Mouse (Mus musculus) embryonic facial prominence, embryonic 14.5 days (tissue): ENCODE measurements at regions not wholly inside any gene's neighbourhood (a gene's known extent, or its start where the extent isn't known, plus 50 kb on each side); places are given as distances from the start of the nearest gene placed in this dataset.
"Not testable (repeated sequence)": the region's sequence is repeated elsewhere in the genome, so short reads cannot be mapped to it uniquely, and the experiment has no call there.

Experiments
- ATAC-seq: fragments of 200-750 bp; cut with Nextera tagmentation; 2 replicates; pipeline ENCODE4 v1.8.0; 2017; ENCODE audit warnings: low read depth, moderate number of reproducible peaks, moderate TSS enrichment
- DNase-seq: peaks from one replicate; pipeline ENCODE4 v3.0.0-alpha.2; 2015; ENCODE audit warnings: low spot score
- H3K27ac ChIP-seq: fragments of 300-500 bp; sonication (generic); replicated peaks from 2 replicates; pipeline ENCODE4 v1.5.1; 2014; ENCODE audit warnings: low read depth, mild to moderate bottlenecking, low read length, moderate library complexity
- H3K27me3 ChIP-seq: fragments of 300-500 bp; sonication (generic); replicated peaks from 2 replicates; pipeline ENCODE4 v1.6.1; 2014; ENCODE audit warnings: low read length; ENCODE audit not compliant: control insufficient read depth, insufficient read depth
- H3K36me3 ChIP-seq: fragments of 300-500 bp; sonication (generic); 2 replicates; pipeline ENCODE4 v1.6.1; 2014; ENCODE audit warnings: low read length, mixed read lengths; ENCODE audit not compliant: control insufficient read depth, insufficient read depth
- H3K4me1 ChIP-seq: fragments of 300-500 bp; sonication (generic); 2 replicates; pipeline ENCODE4 v1.6.1; 2014; ENCODE audit warnings: antibody characterized with exemption, low read length; ENCODE audit not compliant: control insufficient read depth, insufficient read depth
- H3K4me2 ChIP-seq: fragments of 300-500 bp; sonication (generic); 2 replicates; pipeline ENCODE4 v1.6.1; 2014; ENCODE audit warnings: low read depth, mild to moderate bottlenecking, low read length, moderate library complexity, mixed read lengths
- H3K4me3 ChIP-seq: fragments of 300-500 bp; sonication (generic); 2 replicates; pipeline ENCODE4 v1.5.1; 2014; ENCODE audit warnings: low read depth, mild to moderate bottlenecking, low read length
- H3K9ac ChIP-seq: fragments of 300-500 bp; sonication (generic); 2 replicates; pipeline ENCODE4 v1.6.1; 2014; ENCODE audit warnings: low read depth, mild to moderate bottlenecking, low read length, moderate library complexity, mixed read lengths
- H3K9me3 ChIP-seq: fragments of 300-500 bp; sonication (generic); 2 replicates; pipeline ENCODE4 v1.6.1; 2016; ENCODE audit warnings: low read length; ENCODE audit not compliant: control insufficient read depth
- WGBS: fragments of 180-500 bp; shearing (Covaris S2); extraction: QIAGEN DNeasy Blood & Tissue Kit; methylation state at CpG from one replicate; pipeline ENCODE4 v1.1.7; 2014; 5-methylcytosine and 5-hydroxymethylcytosine counted together

GRCm38 (mm10) chr11:40469080-40469705 is 225.8 kb downstream of the Mat2b start:
- ATAC-seq (peak; percentile 68), DNase-seq (peak; percentile 71)

GRCm38 (mm10) chr11:40456571-40456970 is 238.4 kb downstream of the Mat2b start:
- H3K27ac ChIP-seq: no peak overlapping the region
- DNase-seq (no peak), ATAC-seq (no peak)
- H3K27me3 ChIP-seq: no peaks in the 10 kb centered on the region; the same call in 1 of the 2 replicates
- H3K4me1 ChIP-seq: no peaks in the 10 kb centered on the region
- no peak overlapping the region for H3K9ac ChIP-seq
- WGBS: 74% methylated on average over 6 of the region's 6 CpGs
- H3K4me2 ChIP-seq: no peak overlapping the region
- H3K9me3 ChIP-seq: no peaks in the 10 kb centered on the region
- H3K4me3 ChIP-seq: no peak overlapping the region
- no peaks in the 10 kb centered on the region for H3K36me3 ChIP-seq

More at GRCm38 (mm10) chr11:40469080-40469705, 225.8 kb downstream of the Mat2b start:
- H3K27me3 ChIP-seq: no peaks in the 10 kb centered on the region
- no peaks in the 10 kb centered on the region for H3K9me3 ChIP-seq
- no peaks in the 10 kb centered on the region for H3K4me1 ChIP-seq
- H3K27ac ChIP-seq: no peak overlapping the region
- no peaks in the 10 kb centered on the region for H3K36me3 ChIP-seq
- no peak overlapping the region for H3K9ac ChIP-seq
- no peak overlapping the region for H3K4me2 ChIP-seq
- 14% methylated on average over 6 of the region's 6 CpGs for WGBS
- H3K4me3 ChIP-seq: no peak overlapping the region

- not testable (repeated sequence) for H3K4me3 ChIP-seq, H3K27ac ChIP-seq, H3K4me1 ChIP-seq, H3K27me3 ChIP-seq, DNase-seq, H3K4me2 ChIP-seq, H3K9me3 ChIP-seq, H3K36me3 ChIP-seq, H3K9ac ChIP-seq
- peak; percentile 50; the same call in 1 of the 2 replicates for ATAC-seq
These were observed 240.0 kb downstream of the Mat2b start for GRCm38 (mm10) chr11:40454994-40455393.

GRCm38 (mm10) chr11:40446846-40447245 is 248.2 kb downstream of the Mat2b start:
- Histone ChIP-seq H3K4me2 (no peak overlapping the region), H3K27ac (no peak overlapping the region), H3K9me3 (no peaks in the 10 kb centered on the region), H3K36me3 (no peaks in the 10 kb centered on the region), H3K27me3 (no peaks in the 10 kb centered on the region), H3K4me1 (no peaks in the 10 kb centered on the region), H3K4me3 (no peak overlapping the region), H3K9ac (no peak overlapping the region)
- DNase-seq (no peak), ATAC-seq (no peak)
- 74% methylated on average over 2 of the region's 2 CpGs for WGBS

GRCm38 (mm10) chr11:40434002-40434401 is 261.0 kb downstream of the Mat2b start:
- Histone ChIP-seq H3K36me3 (no peaks in the 10 kb centered on the region), H3K9me3 (no peaks in the 10 kb centered on the region), H3K9ac (no peak overlapping the region), H3K27me3 (no peaks in the 10 kb centered on the region), H3K27ac (no peak overlapping the region), H3K4me1 (no peaks in the 10 kb centered on the region), H3K4me2 (no peak overlapping the region), H3K4me3 (no peak overlapping the region)
- 86% methylated on average over 1 of the region's 1 CpGs for whole genome bisulfite sequencing
- ATAC-seq (no peak), DNase-seq (no peak)

- WGBS: 74% methylated on average over 2 of the region's 2 CpGs
- no peak overlapping the region for H3K9ac ChIP-seq
- H3K27me3 ChIP-seq: no peaks in the 10 kb centered on the region
- DNase-seq: no peak
- no peaks in the 10 kb centered on the region for H3K36me3 ChIP-seq
- no peaks in the 10 kb centered on the region for H3K4me1 ChIP-seq
- no peak overlapping the region for H3K4me2 ChIP-seq
- no peaks in the 10 kb centered on the region for H3K9me3 ChIP-seq
- no peak overlapping the region for H3K27ac ChIP-seq
- ATAC-seq: no peak
- no peak overlapping the region for H3K4me3 ChIP-seq
These were observed 266.1 kb downstream of the Mat2b start for GRCm38 (mm10) chr11:40428858-40429257.

GRCm38 (mm10) chr11:40424316-40424715 is 270.7 kb downstream of the Mat2b start:
- no peak overlapping the region for H3K9ac ChIP-seq
- no peaks in the 10 kb centered on the region for H3K4me1 ChIP-seq
- no peaks in the 10 kb centered on the region for H3K9me3 ChIP-seq
- WGBS: 67% methylated on average over 3 of the region's 3 CpGs
- no peak overlapping the region for H3K27ac ChIP-seq
- H3K36me3 ChIP-seq: no peaks in the 10 kb centered on the region
- DNase-seq (no peak), ATAC-seq (no peak)
- no peak overlapping the region for H3K4me3 ChIP-seq
- H3K4me2 ChIP-seq: no peak overlapping the region
- H3K27me3 ChIP-seq: no peaks in the 10 kb centered on the region

- Histone ChIP-seq H3K9me3 (no peaks in the 10 kb centered on the region), H3K4me3 (no peak overlapping the region), H3K4me2 (no peak overlapping the region), H3K4me1 (no peaks in the 10 kb centered on the region), H3K27ac (no peak overlapping the region), H3K27me3 (no peaks in the 10 kb centered on the region), H3K36me3 (no peaks in the 10 kb centered on the region), H3K9ac (no peak overlapping the region)
- DNase-seq (no peak), ATAC-seq (no peak)
These were observed 287.4 kb downstream of the Mat2b start for GRCm38 (mm10) chr11:40407571-40407970.

- Histone ChIP-seq H3K4me2 (no peak overlapping the region), H3K4me1 (no peaks in the 10 kb centered on the region), H3K27ac (no peak overlapping the region), H3K36me3 (no peaks in the 10 kb centered on the region), H3K4me3 (no peak overlapping the region), H3K9ac (no peak overlapping the region), H3K9me3 (no peaks in the 10 kb centered on the region), H3K27me3 (no peaks in the 10 kb centered on the region)
- 42% methylated on average over 1 of the region's 1 CpGs for WGBS
- DNase-seq (peak; percentile 56), ATAC-seq (peak; percentile 53; the same call in 1 of the 2 replicates)
These were observed 292.8 kb downstream of the Mat2b start for GRCm38 (mm10) chr11:40402249-40402648.
